Mouse (Mus musculus) midbrain, embryonic 11.5 days (tissue): ENCODE data around the gene Pitx2. TPM values are rescaled to one million over a fixed set of nuclear protein-coding genes. Genes with fewer than 3 reads are reported as not detected.

Experiments
- ATAC-seq: fragments of 200-750 bp; cut with Nextera tagmentation; 2 replicates; pipeline ENCODE4 v1.8.0; 2017; ENCODE audit warnings: moderate TSS enrichment, moderate library complexity; ENCODE audit not compliant: low FRiP score
- DNase-seq: peaks from one replicate; pipeline ENCODE4 v3.0.0; 2015; ENCODE audit warnings: low spot score; ENCODE audit errors: missing footprints
- H3K27ac ChIP-seq: fragments of 300-500 bp; sonication (generic); 2 replicates; pipeline ENCODE4 v1.5.1; 2014; ENCODE audit warnings: low read depth, low read length
- H3K27me3 ChIP-seq: fragments of 300-500 bp; sonication (generic); 2 replicates; pipeline ENCODE4 v1.6.1; 2014; ENCODE audit warnings: mild to moderate bottlenecking, low read length, moderate library complexity, mixed read lengths; ENCODE audit not compliant: control insufficient read depth, insufficient read depth
- H3K36me3 ChIP-seq: fragments of 300-500 bp; sonication (generic); 2 replicates; pipeline ENCODE4 v1.6.1; 2014; ENCODE audit warnings: mild to moderate bottlenecking, low read length, moderate library complexity, mixed read lengths; ENCODE audit not compliant: control insufficient read depth, insufficient read depth
- H3K4me1 ChIP-seq: fragments of 300-500 bp; sonication (generic); 2 replicates; pipeline ENCODE4 v1.6.1; 2014; ENCODE audit warnings: low read length; ENCODE audit not compliant: control insufficient read depth, insufficient read depth
- H3K4me2 ChIP-seq: fragments of 300-500 bp; sonication (generic); 2 replicates; pipeline ENCODE4 v1.6.1; 2014; ENCODE audit warnings: mild to moderate bottlenecking, moderate library complexity
- H3K4me3 ChIP-seq: fragments of 300-500 bp; sonication (generic); 2 replicates; pipeline ENCODE4 v1.5.1; 2014; ENCODE audit warnings: low read depth, low read length
- H3K9ac ChIP-seq: fragments of 300-500 bp; sonication (generic); 2 replicates; pipeline ENCODE4 v1.6.1; 2014; ENCODE audit warnings: low read length
- H3K9me3 ChIP-seq: fragments of 300-500 bp; sonication (generic); 2 replicates; pipeline ENCODE4 v1.6.1; 2016; ENCODE audit warnings: low read length; ENCODE audit not compliant: control insufficient read depth
- WGBS: fragments of 180-500 bp; shearing (Covaris S2); extraction: QIAGEN DNeasy Blood & Tissue Kit; methylation state at CpG from one replicate; pipeline ENCODE4 v1.1.7; 2014; 5-methylcytosine and 5-hydroxymethylcytosine counted together
- polyA plus RNA-seq: library from polyadenylated mRNA; unstranded; fragments of >200 nt; fragmentation: Nextera tagmentation; extraction: Ambion mirVana; gene quantifications from 2 replicates; pipeline ENCODE4 v1.2.1, GENCODE M21; 2014

Pitx2 gene
- polyA plus RNA-seq, 1 experiment from 2014 or later = 53.7 TPM

DNA sequence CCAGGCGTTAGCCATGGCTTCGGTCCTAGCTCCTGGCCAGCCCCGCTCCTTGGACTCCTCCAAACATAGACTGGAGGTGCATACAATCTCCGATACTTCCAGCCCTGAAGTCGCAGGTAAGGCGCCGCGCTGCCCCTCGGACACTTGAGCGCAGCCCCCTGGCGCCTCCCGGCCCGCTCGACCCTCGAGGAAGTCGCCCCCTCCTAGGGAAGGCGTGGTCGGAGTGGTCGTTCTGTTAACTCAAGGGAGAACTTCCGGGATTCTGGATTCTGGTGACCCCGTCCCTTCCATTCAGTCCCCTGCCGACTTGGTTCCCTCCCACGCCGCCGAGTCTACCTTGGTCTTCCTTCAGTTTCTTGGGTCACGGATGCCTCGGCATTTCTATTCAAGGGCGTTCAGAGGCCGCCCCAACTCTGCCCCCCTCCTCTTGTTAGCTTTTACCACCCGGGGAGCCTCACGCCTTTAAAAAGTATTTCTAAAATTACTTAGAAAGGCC lies 15.0 kb downstream of the Pitx2 start:
- Histone ChIP-seq H3K9ac (peak overlapping the region; percentile 18; the same call in 1 of the 2 replicates), H3K4me2 (peak overlapping the region; percentile 73), H3K9me3 (no peaks in the 10 kb centered on the region), H3K27ac (no peak overlapping the region), H3K4me1 (peaks cover 23% of the 10 kb centered on the region), H3K36me3 (no peaks in the 10 kb centered on the region), H3K27me3 (peaks cover 91% of the 10 kb centered on the region), H3K4me3 (peak overlapping the region; percentile 44)
- DNase-seq = peak; percentile 96
- ATAC-seq = no peak; the same call in 1 of the 2 replicates
- under 1% methylated on average over 31 of the region's 31 CpGs for WGBS

DNA sequence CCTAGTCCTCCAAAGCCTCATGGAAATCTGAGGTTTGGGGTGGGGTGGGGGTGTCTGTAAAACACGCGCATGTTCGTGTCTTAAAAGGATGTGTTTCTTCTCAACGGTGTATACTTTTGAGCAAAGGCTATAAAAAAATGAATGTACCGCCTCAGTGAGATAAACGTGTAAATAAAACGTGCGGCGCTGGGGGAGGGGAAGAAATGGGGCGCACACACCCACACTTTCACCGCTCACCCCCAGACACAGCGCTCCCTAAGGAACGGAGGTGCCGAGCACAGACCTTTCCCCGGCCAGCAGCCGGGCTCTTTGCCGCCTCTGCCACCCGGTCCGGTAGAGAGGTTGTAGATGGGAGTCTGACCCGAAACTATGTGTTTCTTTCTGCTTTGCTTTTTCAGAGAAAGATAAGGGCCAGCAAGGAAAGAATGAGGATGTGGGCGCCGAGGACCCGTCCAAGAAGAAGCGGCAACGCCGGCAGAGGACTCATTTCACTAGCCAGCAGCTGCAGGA lies 15.6 kb downstream of the Pitx2 start:
- H3K9ac ChIP-seq = peak overlapping the region; percentile 47
- H3K9me3 ChIP-seq = no peaks in the 10 kb centered on the region
- ATAC-seq (no peak), DNase-seq (peak; percentile 93)
- peak overlapping the region; percentile 73 for H3K4me2 ChIP-seq
- WGBS = under 1% methylated on average over 26 of the region's 26 CpGs
- H3K4me1 ChIP-seq = peaks cover 23% of the 10 kb centered on the region
- H3K27ac ChIP-seq = no peak overlapping the region; the same call in 1 of the 2 replicates
- no peaks in the 10 kb centered on the region for H3K36me3 ChIP-seq
- H3K27me3 ChIP-seq = peaks cover 90% of the 10 kb centered on the region
- peak overlapping the region; percentile 44 for H3K4me3 ChIP-seq

DNA sequence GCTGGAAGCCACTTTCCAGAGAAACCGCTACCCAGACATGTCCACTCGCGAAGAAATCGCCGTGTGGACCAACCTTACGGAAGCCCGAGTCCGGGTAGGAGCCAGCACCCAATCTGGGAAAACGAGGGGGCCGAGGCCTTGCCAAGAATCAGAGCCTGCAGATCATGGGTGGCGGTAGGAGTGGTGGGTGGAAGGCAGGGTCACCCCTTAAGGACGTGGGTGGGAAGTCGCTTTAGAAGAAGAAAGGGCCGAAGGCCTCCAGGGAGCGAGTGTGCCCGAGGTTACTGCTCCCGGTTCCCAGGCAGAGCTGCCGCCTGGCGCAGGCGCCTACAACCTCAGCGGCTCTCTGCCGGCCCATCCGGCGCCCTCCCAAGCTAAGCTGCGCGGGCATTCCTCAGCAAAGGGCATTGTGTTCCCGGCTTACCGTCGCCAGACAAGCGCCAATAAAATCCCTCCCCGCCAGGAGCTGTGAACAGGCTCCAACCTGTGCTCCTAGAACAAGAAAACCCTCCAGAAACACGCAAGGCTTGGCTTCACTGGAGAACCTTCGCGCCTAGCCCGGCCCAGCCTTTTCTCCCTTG lies 16.2 kb downstream of the Pitx2 start:
- no peaks in the 10 kb centered on the region for H3K9me3 ChIP-seq
- peak overlapping the region; percentile 47 for H3K9ac ChIP-seq
- H3K27ac ChIP-seq = no peak overlapping the region; the same call in 1 of the 2 replicates
- DNase-seq = peak; percentile 98
- WGBS = under 1% methylated on average over 34 of the region's 35 CpGs
- no peaks in the 10 kb centered on the region for H3K36me3 ChIP-seq
- H3K4me1 ChIP-seq = peaks cover 23% of the 10 kb centered on the region
- H3K4me3 ChIP-seq = peak overlapping the region; percentile 44
- H3K27me3 ChIP-seq = peaks cover 89% of the 10 kb centered on the region
- peak; percentile 24 for ATAC-seq
- peak overlapping the region; percentile 73 for H3K4me2 ChIP-seq

- Histone ChIP-seq H3K36me3 (no peaks in the 10 kb centered on the region), H3K4me1 (peaks cover 23% of the 10 kb centered on the region), H3K9me3 (no peaks in the 10 kb centered on the region), H3K9ac (no peak overlapping the region), H3K4me2 (no peak overlapping the region; the same call in 1 of the 2 replicates), H3K4me3 (no peak overlapping the region), H3K27ac (no peak overlapping the region), H3K27me3 (peaks cover 89% of the 10 kb centered on the region)
- ATAC-seq (no peak), DNase-seq (peak; percentile 96)
- WGBS = 2% methylated on average over 9 of the region's 9 CpGs
Measured at GRCm38 (mm10) chr3:129216491-129216890, 16.8 kb downstream of the Pitx2 start.

- Histone ChIP-seq H3K36me3 (no peaks in the 10 kb centered on the region), H3K9ac (no peak overlapping the region), H3K27ac (no peak overlapping the region), H3K4me1 (peaks cover 23% of the 10 kb centered on the region), H3K27me3 (peaks cover 89% of the 10 kb centered on the region), H3K9me3 (no peaks in the 10 kb centered on the region), H3K4me3 (no peak overlapping the region), H3K4me2 (no peak overlapping the region; the same call in 1 of the 2 replicates)
- ATAC-seq = no peak
- under 1% methylated on average over 34 of the region's 34 CpGs for WGBS
- peak; percentile 96 for DNase-seq
Measured at GRCm38 (mm10) chr3:129216911-129217561, 17.4 kb downstream of the Pitx2 start.

DNA sequence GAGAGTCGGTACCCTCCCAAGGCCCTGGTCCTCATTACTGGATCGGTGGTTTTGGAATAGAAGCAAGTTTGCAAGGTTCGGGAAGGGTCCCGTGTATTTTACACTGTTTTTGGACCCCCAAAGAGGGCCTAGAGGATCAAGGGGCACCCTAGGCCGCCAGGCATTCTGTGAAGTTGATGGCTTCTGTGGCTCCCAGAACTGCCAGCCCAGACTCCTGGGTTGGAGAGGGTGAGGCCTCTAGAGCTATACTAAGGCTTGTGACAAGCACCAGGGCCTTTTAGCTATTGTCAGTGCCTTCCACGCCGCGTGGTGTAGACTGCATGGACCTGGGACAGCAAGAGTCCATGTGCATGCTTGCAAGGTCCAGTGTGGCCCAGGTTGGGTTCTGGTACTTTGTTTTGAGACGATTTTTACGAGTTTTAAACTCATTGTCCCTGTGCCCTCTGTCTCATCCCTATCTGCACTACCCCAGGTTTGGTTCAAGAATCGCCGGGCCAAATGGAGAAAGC lies 18.2 kb downstream of the Pitx2 start:
- ATAC-seq = no peak
- H3K36me3 ChIP-seq = no peaks in the 10 kb centered on the region
- no peak overlapping the region for H3K9ac ChIP-seq
- no peaks in the 10 kb centered on the region for H3K9me3 ChIP-seq
- H3K4me1 ChIP-seq = peaks cover 23% of the 10 kb centered on the region
- H3K4me2 ChIP-seq = no peak overlapping the region
- no peak overlapping the region for H3K27ac ChIP-seq
- peak; percentile 96 for DNase-seq
- H3K27me3 ChIP-seq = peaks cover 89% of the 10 kb centered on the region
- under 1% methylated on average over 12 of the region's 12 CpGs for WGBS
- H3K4me3 ChIP-seq = peak overlapping the region; percentile 10; the same call in 1 of the 2 replicates

GRCm38 (mm10) chr3:129218371-129218921 lies 18.8 kb downstream of the Pitx2 start:
- Histone ChIP-seq H3K36me3 (no peaks in the 10 kb centered on the region), H3K4me1 (peaks cover 22% of the 10 kb centered on the region), H3K27ac (no peak overlapping the region), H3K27me3 (peaks cover 89% of the 10 kb centered on the region), H3K4me3 (0 out of 2 replicates have a peak overlapping the region, but pooled peaks have one; percentile 0), H3K9me3 (no peaks in the 10 kb centered on the region), H3K4me2 (peak overlapping the region; percentile 23; the same call in 1 of the 2 replicates), H3K9ac (no peak overlapping the region)
- WGBS = under 1% methylated on average over 41 of the region's 41 CpGs
- no peak for ATAC-seq
- peak; percentile 97 for DNase-seq

- H3K36me3 ChIP-seq = no peaks in the 10 kb centered on the region
- H3K4me2 ChIP-seq = no peak overlapping the region
- H3K9ac ChIP-seq = no peak overlapping the region
- no peaks in the 10 kb centered on the region for H3K9me3 ChIP-seq
- peak; percentile 95 for DNase-seq
- H3K4me1 ChIP-seq = peaks cover 12% of the 10 kb centered on the region
- H3K4me3 ChIP-seq = no peak overlapping the region
- no peak for ATAC-seq
- H3K27me3 ChIP-seq = peaks cover 90% of the 10 kb centered on the region
- H3K27ac ChIP-seq = no peak overlapping the region
- under 1% methylated on average over 7 of the region's 7 CpGs for WGBS
Measured at GRCm38 (mm10) chr3:129220086-129220670, 20.5 kb downstream of the Pitx2 start.
